Mouse (Mus musculus) adipose tissue, adult 10 weeks (tissue): ENCODE data around the gene Lclat1. TPM values are rescaled to one million over a fixed set of nuclear protein-coding genes. Genes with fewer than 3 reads are reported as not detected.

ENCODE experiments used
- polyA plus RNA-seq: library from polyadenylated mRNA; stranded (reverse); fragments of 350-450 nt; fragmentation: Illumina TruSeq; extraction: RNeasy Lipid Tissue Mini Kit (QIAGEN cat#74804); gene quantifications from one replicate; pipeline ENCODE4 v1.2.3, GENCODE M21; 2014; ENCODE audit warnings: low read depth, low replicate concordance

Gene Lclat1
- polyA plus RNA-seq = 42.2 TPM

DNA sequence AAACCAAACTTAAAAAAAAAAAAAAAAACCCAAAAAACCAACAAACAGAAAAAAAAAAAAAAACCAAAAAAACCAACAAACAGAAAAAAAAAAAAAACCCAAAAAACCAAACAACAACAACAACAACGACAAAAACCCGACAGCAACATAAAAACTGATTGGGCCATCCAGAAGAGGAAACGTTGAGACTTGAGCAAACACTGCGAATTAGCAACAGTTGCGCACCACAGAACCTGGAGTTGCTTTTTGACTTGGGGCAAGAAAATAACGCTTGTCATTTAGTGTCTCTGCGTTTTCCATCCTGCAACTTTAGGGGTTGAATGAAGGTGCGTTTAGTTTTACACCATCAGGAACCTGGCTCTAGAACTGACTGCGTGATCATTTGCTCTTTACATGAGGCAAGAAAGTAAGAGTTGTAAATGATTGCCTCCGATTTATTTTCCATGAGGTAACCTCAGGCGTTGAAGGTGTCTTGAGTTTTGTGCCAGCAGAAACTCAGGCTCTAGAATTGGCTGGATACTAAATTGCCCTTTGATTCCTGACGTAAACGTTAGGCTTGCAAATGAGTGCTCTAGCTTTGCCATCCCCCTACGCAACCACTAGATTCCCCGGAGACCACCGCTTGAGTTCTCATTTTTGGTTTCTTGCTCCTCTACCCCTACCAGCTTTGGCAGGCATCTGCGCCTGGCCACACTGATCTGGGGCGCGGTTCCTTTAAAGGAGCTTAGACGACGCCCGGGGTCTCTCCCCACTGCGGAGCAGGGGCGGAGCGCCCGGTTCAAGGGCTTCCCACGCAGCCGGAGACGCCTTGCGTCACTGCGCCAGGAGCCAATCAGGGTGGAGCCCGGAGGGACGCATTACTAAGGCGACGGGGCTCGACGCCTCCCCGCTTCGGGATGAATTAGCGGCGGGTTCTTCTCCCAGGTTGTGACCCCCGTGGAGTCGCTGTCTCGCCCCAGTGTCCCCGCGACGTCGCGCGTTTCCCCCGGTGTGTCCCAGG, at the start of gene Lclat1:
TSS of gene Lclat1 (plus strand) at position 828 of the 1,000 bp plus-strand sequence.

Other genes starting within 250 kb of the Lclat1 start
- gene Lbh, start 189.7 kb upstream of the Lclat1 start, polyA plus RNA-seq = 52.2 TPM